Mouse (Mus musculus): Measurements from ENCODE around the gene Syt17.
"Not testable (repeated sequence)": the region's sequence is repeated elsewhere in the genome, so short reads cannot be mapped to it uniquely, and the experiment has no call there.

Gene Syt17

DNA sequence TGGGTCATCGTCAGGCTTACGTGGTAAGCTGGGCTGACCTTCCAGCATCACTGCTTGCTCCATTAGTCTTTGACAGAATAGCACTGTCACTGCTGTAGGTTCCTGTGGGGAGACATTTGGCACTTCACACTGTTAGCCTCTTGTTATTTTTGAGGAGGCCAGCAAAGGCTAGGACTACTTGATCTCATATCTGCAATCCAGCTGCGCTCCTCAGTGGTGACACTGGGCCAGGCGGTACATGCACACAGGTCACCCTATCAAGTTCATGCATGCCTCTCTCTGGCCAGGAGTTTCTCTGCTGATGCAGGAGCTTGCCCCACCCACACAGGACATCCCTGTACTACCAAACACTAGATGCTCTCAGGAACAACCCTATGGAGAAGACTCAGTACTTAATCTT lies 71.4 kb downstream of the Syt17 start:
- no peak for DNase-seq (ENCODE audit: low spot score)

GRCm38 (mm10) chr7:118375341-118375740 lies 72.7 kb downstream of the Syt17 start:
- no peak for DNase-seq (ENCODE audit: low spot score)

DNA sequence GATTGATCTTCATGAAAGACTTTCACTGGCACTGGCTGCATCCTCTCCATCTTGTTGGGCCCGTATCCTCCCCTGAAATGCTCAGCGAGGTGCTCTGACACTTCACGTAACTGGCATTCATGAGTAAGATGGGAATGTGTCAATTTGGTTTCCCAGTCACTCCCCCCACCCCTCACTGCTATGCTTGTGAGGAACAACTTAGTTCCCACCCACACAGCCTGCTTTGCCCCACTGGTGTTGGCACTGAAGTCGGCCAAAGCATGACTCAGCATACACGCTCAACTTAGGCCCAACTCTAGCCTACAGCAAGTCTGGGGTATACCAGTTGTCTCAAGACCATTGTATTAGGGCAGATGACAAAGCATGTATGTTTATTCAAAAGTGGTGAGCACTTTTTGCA lies 76.7 kb downstream of the Syt17 start:
- DNase-seq (ENCODE audit: low spot score) = peak; percentile 48

DNA sequence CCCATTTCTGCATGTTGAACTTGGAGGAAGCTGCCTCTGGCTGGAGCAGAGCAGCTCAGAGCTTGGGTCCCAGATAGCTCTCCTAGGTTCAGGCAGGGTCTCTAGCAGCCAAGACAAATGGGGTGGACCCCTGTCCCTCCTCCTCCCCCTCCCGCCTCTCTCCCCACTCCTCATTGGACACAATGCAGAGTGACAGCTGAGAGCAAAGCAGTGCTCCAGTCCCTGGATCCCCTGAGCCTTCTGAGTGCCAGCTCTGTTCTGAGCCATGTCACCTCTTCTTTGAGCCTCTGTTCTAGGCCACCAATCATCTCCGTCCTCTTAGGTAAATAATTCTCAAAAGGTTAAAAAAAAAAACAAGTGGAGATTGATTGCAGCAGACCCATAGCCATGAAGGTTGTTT lies 78.3 kb downstream of the Syt17 start:
- DNase-seq (ENCODE audit: low spot score) = no peak

DNA sequence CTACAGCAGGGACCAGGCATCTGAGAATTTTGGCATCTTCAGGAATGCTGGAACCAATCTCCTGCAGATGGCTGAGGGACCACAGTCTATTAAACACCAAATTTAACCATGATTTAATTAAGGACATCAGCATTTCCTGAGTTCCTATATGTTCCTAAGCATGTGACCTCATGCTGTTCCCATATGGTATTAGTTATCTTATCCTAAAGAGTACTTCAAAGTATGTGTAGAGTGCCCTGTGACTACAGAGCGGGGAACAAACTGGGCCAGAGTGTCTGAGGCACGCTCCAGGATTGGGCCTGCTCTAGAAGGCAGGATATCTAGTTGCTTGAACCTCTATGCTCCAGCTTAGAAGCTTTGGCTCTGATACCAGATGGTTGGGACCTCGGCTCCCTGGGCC lies 82.1 kb downstream of the Syt17 start:
- no peak for DNase-seq (ENCODE audit: low spot score)

GRCm38 (mm10) chr7:118365251-118365650 lies 82.8 kb downstream of the Syt17 start:
- DNase-seq (ENCODE audit: low spot score) = no peak

DNA sequence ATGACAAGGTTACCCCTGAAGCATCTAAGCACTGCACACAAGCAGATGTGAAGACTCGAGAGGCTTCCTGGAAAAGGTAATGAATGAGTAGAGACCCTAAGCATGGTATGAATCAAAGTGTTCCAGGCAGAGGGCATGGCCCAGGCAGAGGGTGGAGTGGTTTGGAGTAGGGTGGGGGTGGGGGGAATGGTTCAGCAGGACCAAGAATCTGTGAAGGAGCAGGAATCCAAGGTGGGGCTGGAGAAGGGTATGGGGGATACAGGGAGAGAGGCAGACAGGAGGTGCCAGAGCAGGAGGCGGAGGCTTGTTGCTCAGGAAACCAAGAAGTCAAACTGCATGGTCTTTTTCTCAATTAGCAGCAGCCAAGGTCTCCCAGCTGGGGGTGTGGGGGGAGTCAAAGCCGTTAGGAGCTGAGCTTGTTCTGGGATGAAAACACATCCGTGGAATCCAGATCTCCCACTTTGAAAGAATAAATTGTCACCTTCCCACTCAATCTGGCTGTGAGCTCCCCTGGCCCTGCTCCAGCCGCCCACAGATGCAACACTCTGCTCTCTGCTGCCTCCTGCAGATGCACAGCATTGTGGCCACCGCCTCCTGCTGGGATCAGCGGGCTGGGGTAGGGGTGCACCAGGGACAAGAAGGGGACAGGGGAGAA lies 83.5 kb downstream of the Syt17 start:
- DNase-seq (ENCODE audit: low spot score) = peak; percentile 83

DNA sequence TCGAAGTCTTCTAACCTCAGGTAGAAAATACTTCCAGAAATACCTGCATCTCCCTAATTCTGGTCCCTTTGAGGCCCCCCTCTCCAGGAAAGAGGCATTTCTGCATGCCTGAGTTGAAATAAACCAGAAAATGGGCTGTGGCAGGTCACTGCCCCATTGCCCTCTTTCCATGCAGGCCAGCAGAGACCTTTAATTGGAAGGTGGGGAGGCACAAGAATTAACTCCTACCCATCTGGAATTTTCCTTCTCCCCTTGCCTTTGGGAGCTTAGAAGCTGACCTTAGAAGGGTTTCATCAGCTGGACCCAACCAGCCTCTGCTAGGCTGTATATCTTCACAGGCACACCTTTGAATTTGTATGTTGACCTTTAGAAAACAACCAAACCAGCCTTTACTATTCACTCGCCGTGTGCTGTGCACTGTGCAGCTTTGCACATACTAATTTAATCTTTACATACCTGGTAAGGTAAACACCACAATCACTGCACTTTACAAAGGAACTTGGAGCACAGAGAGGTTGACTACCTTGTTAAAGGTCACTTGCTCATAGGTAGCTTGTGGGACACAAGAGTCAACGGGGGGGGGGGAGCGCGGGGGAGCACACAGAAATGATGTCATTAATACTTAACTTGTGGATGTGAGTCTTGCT lies 84.3 kb downstream of the Syt17 start:
- no peak for DNase-seq (ENCODE audit: low spot score)

- DNase-seq (ENCODE audit: low spot score) = no peak
Observed at GRCm38 (mm10) chr7:118362931-118363330, 85.1 kb downstream of the Syt17 start.

- DNase-seq (ENCODE audit: low spot score) = no peak
Observed at GRCm38 (mm10) chr7:118362258-118362657, 85.8 kb downstream of the Syt17 start.

DNA sequence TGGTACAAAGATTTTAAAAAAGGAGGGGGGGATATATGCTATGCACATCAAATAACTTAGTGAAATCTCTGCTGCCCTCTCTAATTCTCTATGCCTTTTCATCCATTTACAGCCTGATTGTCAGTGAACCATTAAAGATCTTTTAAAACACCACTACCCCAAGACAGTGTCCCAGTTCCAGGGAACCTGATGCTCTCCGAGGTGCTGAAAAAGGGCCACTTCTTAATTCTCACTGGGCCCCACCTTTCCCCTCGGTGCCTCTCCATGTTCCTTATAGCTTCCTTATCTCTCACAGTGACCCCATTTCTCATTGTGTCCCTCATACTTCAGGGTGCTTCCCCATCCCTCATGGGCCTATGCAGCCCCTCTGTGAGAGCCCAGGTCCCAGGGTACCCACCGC lies 89.0 kb downstream of the Syt17 start:
- no peak for DNase-seq (ENCODE audit: low spot score)

DNA sequence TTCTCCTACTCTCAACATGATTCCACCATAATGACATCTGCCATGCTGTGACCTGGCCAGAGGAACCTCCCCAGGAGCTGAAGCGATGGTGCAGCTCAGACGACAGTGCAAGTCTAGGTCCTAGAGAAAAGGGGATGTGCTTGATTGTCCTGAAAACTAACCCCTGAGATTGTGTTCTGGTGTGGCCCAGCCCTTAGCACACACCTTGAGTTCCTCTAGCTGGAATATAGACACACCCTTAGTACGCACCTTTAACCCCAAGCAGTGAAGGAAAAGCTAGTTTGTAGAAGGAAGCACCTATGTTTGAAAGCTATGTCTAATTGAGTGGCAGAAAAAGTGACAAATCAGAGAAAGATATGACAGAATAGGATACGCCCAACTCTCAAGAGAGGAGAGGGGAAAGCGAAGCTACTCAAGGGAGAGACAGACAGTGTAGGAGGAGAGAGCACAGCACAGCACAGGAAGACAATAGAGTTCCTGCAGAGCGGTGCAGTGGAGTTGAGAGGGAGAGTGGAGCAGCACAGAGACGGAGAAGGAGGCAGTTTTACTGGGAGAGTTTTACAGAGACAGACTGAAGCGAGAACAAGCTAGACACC lies 91.5 kb downstream of the Syt17 start:
- not testable (repeated sequence) for DNase-seq (ENCODE audit: low spot score)

DNA sequence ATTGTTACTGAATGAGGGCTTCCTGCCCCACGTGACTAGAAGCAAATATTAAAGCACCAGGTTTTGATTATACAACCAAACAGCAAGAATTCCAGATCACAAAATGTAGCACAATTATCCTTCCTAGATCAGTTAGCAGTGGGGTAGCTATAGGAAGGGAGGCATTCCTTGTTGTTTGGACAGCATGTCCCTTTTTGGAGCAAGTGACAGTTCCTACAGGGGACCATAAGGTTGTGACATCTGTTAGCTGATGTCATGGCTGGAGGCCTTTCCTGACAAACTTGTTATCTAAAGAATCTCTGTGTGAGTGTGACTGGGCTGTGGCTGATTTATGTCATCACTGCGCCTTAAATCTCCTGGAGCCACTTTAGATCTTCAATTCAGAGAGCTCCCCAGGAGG lies 97.2 kb downstream of the Syt17 start:
- DNase-seq (ENCODE audit: low spot score) = no peak

GRCm38 (mm10) chr7:118346943-118347342 lies 101.1 kb downstream of the Syt17 start:
- DNase-seq (ENCODE audit: low spot score) = no peak

DNA sequence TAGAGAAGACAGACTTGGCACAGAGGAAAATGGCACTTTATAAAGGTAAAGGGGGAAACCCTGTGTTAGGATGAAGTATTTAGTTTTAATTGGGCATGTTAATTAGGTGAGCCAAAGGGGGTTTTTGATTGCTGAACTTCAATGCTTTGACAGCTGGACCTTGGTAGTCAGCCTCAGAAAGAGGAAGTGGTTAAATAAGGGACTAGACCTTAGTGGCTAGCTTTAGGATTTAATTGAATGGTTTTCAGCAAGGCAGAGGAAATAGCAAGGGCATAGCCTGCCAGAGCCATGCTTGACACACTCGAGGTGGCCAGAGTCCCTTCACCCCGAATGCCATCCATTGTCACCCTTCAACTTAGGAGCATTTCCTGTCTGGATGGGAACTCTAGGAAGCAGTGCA lies 101.6 kb downstream of the Syt17 start:
- no peak for DNase-seq (ENCODE audit: low spot score)

DNA sequence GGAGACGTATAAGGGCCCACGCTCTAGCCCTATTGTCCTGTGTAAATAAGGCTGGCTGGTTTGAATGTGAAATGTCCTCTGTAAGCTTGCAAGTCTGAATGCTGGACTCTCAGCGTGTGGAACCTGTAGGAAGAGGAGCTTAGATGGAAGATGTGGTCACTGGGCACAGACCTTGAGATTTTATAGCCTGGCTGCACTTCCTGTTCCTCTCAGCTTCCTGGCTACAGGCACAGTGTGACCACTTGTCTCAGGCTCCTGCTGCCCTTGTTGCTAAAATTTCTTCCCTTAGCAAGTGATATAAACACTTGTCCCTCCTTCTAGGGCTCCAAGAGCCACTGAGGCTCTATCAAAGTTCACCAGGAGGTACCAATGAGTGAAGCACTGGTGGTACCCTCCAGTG lies 102.6 kb downstream of the Syt17 start:
- DNase-seq (ENCODE audit: low spot score) = no peak

DNA sequence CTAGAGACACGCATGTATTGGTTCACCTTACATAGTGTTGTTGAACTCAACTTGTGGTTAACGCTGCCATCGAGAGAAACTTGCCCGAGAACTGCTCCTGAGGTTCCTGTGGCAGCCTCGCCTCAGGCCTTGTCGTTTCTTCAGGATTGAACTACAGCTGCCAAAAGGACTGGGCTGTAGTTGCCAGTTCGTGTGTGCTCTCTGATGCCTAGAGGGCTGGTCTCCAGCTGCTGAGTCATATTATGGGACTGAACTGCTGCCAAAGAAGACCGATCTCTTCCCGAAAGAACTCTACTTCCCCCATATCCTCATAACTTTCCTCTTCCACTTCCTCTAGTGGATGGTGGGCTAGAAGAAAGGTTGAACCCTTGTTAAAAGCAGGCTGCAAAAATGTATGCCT lies 103.3 kb downstream of the Syt17 start:
- DNase-seq (ENCODE audit: low spot score) = no peak

Measured in layer of hippocampus, adult 9-10 months (tissue).